In genomic region chr15:30374907-30375306, GRCm38 (mm10) we compare ENCODE assay signal across 23 mouse cellular contexts.
"Had no signal": no experiment of that assay in that cellular context is flagged by ENCODE, and none has a peak within 500 bp of the region (broad histone marks: within the 10 kb centered on the region; RNA-seq: fewer than 3 reads in every experiment).

No protein-coding gene starts in this region.

- H3K4me3 ChIP-seq: layer of hippocampus, adult 2 months; limb, embryonic 10.5 days; limb, embryonic 13.5 days; liver, embryonic 12.5 days; liver, embryonic 15.5 days; lung, embryonic 15.5 days; megakaryocyte, embryonic 14.5 days; neural tube, embryonic 12.5 days; neural tube, embryonic 15.5 days; stomach, embryonic 15.5 days had no signal

- H3K36me3 ChIP-seq: limb, embryonic 10.5 days; limb, embryonic 13.5 days; liver, embryonic 12.5 days; liver, embryonic 15.5 days; lung, embryonic 15.5 days; neural tube, embryonic 12.5 days; neural tube, embryonic 15.5 days; stomach, embryonic 15.5 days had no signal

- H3K9me3 ChIP-seq: limb, embryonic 10.5 days; limb, embryonic 13.5 days; liver, embryonic 12.5 days; liver, embryonic 15.5 days; lung, embryonic 15.5 days; neural tube, embryonic 12.5 days; neural tube, embryonic 15.5 days; stomach, embryonic 15.5 days had no signal

- DNase-seq: kidney, adult 18-20 months; kidney, adult 9 months; kidney, postnatal 25 days; layer of hippocampus, adult 9-11 months; liver; lung, adult 18-20 months; lung, postnatal 10 days; lung, postnatal 36 days; right cerebral cortex, adult 18-20 months; right cerebral cortex, postnatal 14 days; right cerebral cortex, postnatal 4 days; thymus, postnatal 25 days had no signal

- H3K4me2 ChIP-seq: limb, embryonic 13.5 days; liver, embryonic 12.5 days; liver, embryonic 15.5 days; lung, embryonic 15.5 days; neural tube, embryonic 12.5 days; neural tube, embryonic 15.5 days; stomach, embryonic 15.5 days had no signal

- H3K9ac ChIP-seq: limb, embryonic 13.5 days; liver, embryonic 12.5 days; liver, embryonic 15.5 days; lung, embryonic 15.5 days; neural tube, embryonic 12.5 days; neural tube, embryonic 15.5 days; stomach, embryonic 15.5 days had no signal

- ATAC-seq: intestine, embryonic 16.5 days; liver, embryonic 12.5 days had no signal

- H3K4me1 ChIP-seq: limb, embryonic 10.5 days; limb, embryonic 13.5 days; liver, embryonic 12.5 days; liver, embryonic 15.5 days; lung, embryonic 15.5 days; megakaryocyte, embryonic 14.5 days; neural tube, embryonic 12.5 days; stomach, embryonic 15.5 days had no signal

- H3K27ac ChIP-seq: layer of hippocampus, adult 2 months; limb, embryonic 10.5 days; limb, embryonic 13.5 days; liver, embryonic 12.5 days; liver, embryonic 15.5 days; lung, embryonic 15.5 days; neural tube, embryonic 12.5 days; neural tube, embryonic 15.5 days; stomach, embryonic 15.5 days had no signal

- H3K27me3 ChIP-seq: limb, embryonic 13.5 days; liver, embryonic 12.5 days; liver, embryonic 15.5 days; lung, embryonic 15.5 days; megakaryocyte, embryonic 14.5 days; neural tube, embryonic 12.5 days; neural tube, embryonic 15.5 days; stomach, embryonic 15.5 days had no signal
